Mouse (Mus musculus) liver, postnatal 0 days (tissue): ENCODE data around the gene Gm43191. TPM values are rescaled to one million over a fixed set of nuclear protein-coding genes. Genes with fewer than 3 reads are reported as not detected.
"Not testable (repeated sequence)": the region's sequence is repeated elsewhere in the genome, so short reads cannot be mapped to it uniquely, and the experiment has no call there.

Experiments used
- ATAC-seq: fragments of 200-750 bp; cut with Nextera tagmentation; 2 replicates; pipeline ENCODE4 v1.8.0; 2017; ENCODE audit warnings: mild to moderate bottlenecking, moderate library complexity
- DNase-seq: peaks from one replicate; pipeline ENCODE4 v3.0.0-alpha.2; 2016
- H3K27ac ChIP-seq: fragments of 300-500 bp; sonication (generic); 2 replicates; pipeline ENCODE4 v1.5.1; 2014; ENCODE audit warnings: antibody characterized with exemption, moderate library complexity, mild to moderate bottlenecking, low read depth
- H3K27me3 ChIP-seq: fragments of 300-500 bp; sonication (generic); 2 replicates; pipeline ENCODE4 v1.6.1; 2014; ENCODE audit warnings: low read length, control low read depth, mixed read lengths; ENCODE audit not compliant: insufficient read depth
- H3K36me3 ChIP-seq: fragments of 300-500 bp; sonication (generic); replicated peaks from 2 replicates; pipeline ENCODE4 v1.6.1; 2014; ENCODE audit warnings: mild to moderate bottlenecking, control low read depth, low read length, moderate library complexity, mixed read lengths; ENCODE audit not compliant: insufficient read depth
- H3K4me1 ChIP-seq: fragments of 300-500 bp; sonication (generic); 2 replicates; pipeline ENCODE4 v1.6.1; 2014; ENCODE audit warnings: antibody characterized with exemption, mild to moderate bottlenecking, control low read depth; ENCODE audit not compliant: insufficient read depth
- H3K4me2 ChIP-seq: fragments of 300-500 bp; sonication (generic); 2 replicates; pipeline ENCODE4 v1.6.1; 2014; ENCODE audit warnings: low read depth, mild to moderate bottlenecking, low read length, moderate library complexity, mixed read lengths
- H3K4me3 ChIP-seq: fragments of 300-500 bp; sonication (generic); 2 replicates; pipeline ENCODE4 v1.5.1; 2014; ENCODE audit warnings: low read depth, low read length
- H3K9ac ChIP-seq: fragments of 300-500 bp; sonication (generic); replicated peaks from 2 replicates; pipeline ENCODE4 v1.6.1; 2014; ENCODE audit warnings: mild to moderate bottlenecking, moderate library complexity
- H3K9me3 ChIP-seq: fragments of 300-500 bp; sonication (generic); 2 replicates; pipeline ENCODE4 v1.6.1; 2016; ENCODE audit warnings: mild to moderate bottlenecking, control low read depth, low read length, mixed read lengths
- CTCF ChIP-seq: sonication (generic); IDR thresholded peaks from 2 replicates; pipeline ENCODE4 v1.5.1; 2016; ENCODE audit warnings: antibody characterized with exemption, low read depth
- EP300 ChIP-seq: IDR thresholded peaks from 2 replicates; pipeline ENCODE4 v1.6.1; 2016; ENCODE audit warnings: antibody characterized with exemption, low read depth, mild to moderate bottlenecking
- WGBS: fragments of 180-500 bp; shearing (Covaris S2); extraction: QIAGEN DNeasy Blood & Tissue Kit; methylation state at CpG from one replicate; pipeline ENCODE4 v1.1.7; 2014; ENCODE audit not compliant: insufficient replicate concordance; 5-methylcytosine and 5-hydroxymethylcytosine counted together
- polyA plus RNA-seq: library from polyadenylated mRNA; unstranded; fragments of >200 nt; fragmentation: Nextera tagmentation; extraction: Ambion mirVana; gene quantifications from 2 replicates; pipeline ENCODE4 v1.2.1, GENCODE M21; 2015

Gm43191 gene
- polyA plus RNA-seq, 1 experiment from 2014 or later: not detected

- H3K27me3 ChIP-seq: no peaks in the 10 kb centered on the region
- no peak overlapping the region for H3K4me2 ChIP-seq
- no peak overlapping the region for H3K9ac ChIP-seq
- DNase-seq: no peak
- peaks cover 6% of the 10 kb centered on the region; the same call in 1 of the 2 replicates for H3K36me3 ChIP-seq
- TF ChIP-seq CTCF: no peak
- no peak for TF ChIP-seq EP300
- 75% methylated on average over 1 of the region's 1 CpGs for WGBS
- no peak overlapping the region for H3K27ac ChIP-seq
- ATAC-seq: no peak
- 0 out of 2 replicates have a peak, but pooled peaks cover 3% of the 10 kb centered on the region for H3K4me1 ChIP-seq
- H3K9me3 ChIP-seq: no peaks in the 10 kb centered on the region
- H3K4me3 ChIP-seq: no peak overlapping the region
Observed at GRCm38 (mm10) chr3:116702647-116703272, 21.7 kb upstream of the Gm43191 start.

DNA sequence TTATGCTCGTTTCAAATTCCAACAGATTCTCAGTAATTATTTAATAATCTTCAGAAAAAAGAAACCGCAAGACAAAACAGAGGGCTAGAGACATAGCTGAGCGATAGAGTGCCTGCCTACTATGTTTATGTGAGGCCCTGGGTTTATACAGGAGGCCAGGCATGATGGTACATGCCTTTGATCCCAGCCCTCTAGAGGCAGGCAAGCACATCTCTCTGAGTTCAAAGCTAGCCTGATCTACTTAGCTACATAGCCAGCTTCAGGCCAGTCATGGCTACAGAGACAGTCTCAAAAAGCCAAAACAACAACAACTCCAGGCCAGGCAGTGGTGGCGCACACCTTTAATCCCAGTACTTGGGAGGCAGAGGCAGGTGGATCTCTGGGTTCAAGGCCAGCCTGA is 20.5 kb upstream of the Gm43191 start:
- WGBS: 89% methylated on average over 4 of the region's 4 CpGs
- H3K4me1 ChIP-seq: 0 out of 2 replicates have a peak, but pooled peaks cover 3% of the 10 kb centered on the region
- no peaks in the 10 kb centered on the region for H3K27me3 ChIP-seq
- H3K27ac ChIP-seq: no peak overlapping the region
- no peak overlapping the region for H3K4me3 ChIP-seq
- H3K9me3 ChIP-seq: no peaks in the 10 kb centered on the region
- TF ChIP-seq EP300: no peak
- TF ChIP-seq CTCF: no peak
- peaks cover 2% of the 10 kb centered on the region; the same call in 1 of the 2 replicates for H3K36me3 ChIP-seq
- DNase-seq: no peak
- no peak overlapping the region for H3K4me2 ChIP-seq
- no peak overlapping the region for H3K9ac ChIP-seq
- ATAC-seq: no peak

- Histone ChIP-seq H3K4me3 (no peak overlapping the region), H3K9ac (no peak overlapping the region), H3K36me3 (peaks cover 3% of the 10 kb centered on the region; the same call in 1 of the 2 replicates), H3K4me1 (0 out of 2 replicates have a peak, but pooled peaks cover 6% of the 10 kb centered on the region), H3K4me2 (no peak overlapping the region), H3K9me3 (no peaks in the 10 kb centered on the region), H3K27ac (no peak overlapping the region), H3K27me3 (no peaks in the 10 kb centered on the region)
- DNase-seq (no peak), ATAC-seq (no peak)
- TF ChIP-seq CTCF (peak; percentile 24; the same call in 1 of the 2 replicates), EP300 (no peak)
- 63% methylated on average over 2 of the region's 2 CpGs for WGBS
Observed at GRCm38 (mm10) chr3:116698786-116699185, 17.7 kb upstream of the Gm43191 start.

GRCm38 (mm10) chr3:116695666-116695985 is 14.6 kb upstream of the Gm43191 start:
- H3K4me3 ChIP-seq: no peak overlapping the region

GRCm38 (mm10) chr3:116694955-116695665 is 14.1 kb upstream of the Gm43191 start:
- Histone ChIP-seq H3K4me2 (peak overlapping the region; percentile 56), H3K9ac (peak overlapping the region; percentile 50; the same call in 1 of the 2 replicates), H3K27ac (peak overlapping the region; percentile 82), H3K9me3 (no peaks in the 10 kb centered on the region), H3K4me3 (no peak overlapping the region), H3K36me3 (peaks cover 5% of the 10 kb centered on the region; the same call in 1 of the 2 replicates), H3K4me1 (peaks cover 8% of the 10 kb centered on the region; the same call in 1 of the 2 replicates), H3K27me3 (no peaks in the 10 kb centered on the region)
- peak; percentile 52 for ATAC-seq
- 61% methylated on average over 8 of the region's 8 CpGs for WGBS
- DNase-seq: no peak
- TF ChIP-seq CTCF: no peak
- TF ChIP-seq EP300: no peak

More at GRCm38 (mm10) chr3:116695666-116695985, 14.6 kb upstream of the Gm43191 start:
- Histone ChIP-seq H3K9ac (no peak overlapping the region), H3K9me3 (no peaks in the 10 kb centered on the region), H3K27me3 (no peaks in the 10 kb centered on the region), H3K27ac (no peak overlapping the region), H3K4me2 (peak overlapping the region; percentile 56), H3K4me1 (peaks cover 8% of the 10 kb centered on the region; the same call in 1 of the 2 replicates), H3K36me3 (peaks cover 5% of the 10 kb centered on the region; the same call in 1 of the 2 replicates)
- 61% methylated on average over 2 of the region's 2 CpGs for WGBS
- ATAC-seq (no peak), DNase-seq (no peak)
- no peak for TF ChIP-seq CTCF
- no peak for TF ChIP-seq EP300

DNA sequence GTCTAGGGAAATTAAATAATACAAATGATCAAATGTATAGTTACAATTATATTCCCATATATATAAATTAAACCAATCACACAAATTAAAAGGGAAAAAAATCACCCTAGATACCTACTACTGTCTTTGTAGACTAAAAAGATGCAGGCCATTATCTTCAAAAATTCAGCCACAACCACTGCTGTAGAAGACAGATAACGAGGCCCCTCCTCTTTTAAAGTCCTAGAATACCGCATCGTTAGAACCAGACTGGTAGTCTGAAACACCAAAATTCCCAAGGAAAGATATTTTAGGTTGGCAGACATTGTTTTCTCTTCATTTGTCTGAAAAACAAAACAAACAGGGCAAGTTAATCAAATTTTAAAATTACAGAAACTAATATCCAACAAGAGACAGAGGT is 13.3 kb upstream of the Gm43191 start:
- H3K4me3 ChIP-seq: no peak overlapping the region
- TF ChIP-seq EP300: peak; percentile 96
- TF ChIP-seq CTCF: no peak
- peaks cover 8% of the 10 kb centered on the region; the same call in 1 of the 2 replicates for H3K4me1 ChIP-seq
- no peaks in the 10 kb centered on the region for H3K9me3 ChIP-seq
- WGBS: 49% methylated on average over 3 of the region's 3 CpGs
- DNase-seq: peak; percentile 29
- peak; percentile 92 for ATAC-seq
- H3K36me3 ChIP-seq: peaks cover 5% of the 10 kb centered on the region; the same call in 1 of the 2 replicates
- peak overlapping the region; percentile 56 for H3K4me2 ChIP-seq
- no peaks in the 10 kb centered on the region for H3K27me3 ChIP-seq
- H3K9ac ChIP-seq: peak overlapping the region; percentile 26; the same call in 1 of the 2 replicates
- peak overlapping the region; percentile 82 for H3K27ac ChIP-seq

- not testable (repeated sequence) for H3K4me3 ChIP-seq, H3K9me3 ChIP-seq, ATAC-seq, H3K36me3 ChIP-seq, DNase-seq, H3K27me3 ChIP-seq, H3K27ac ChIP-seq, H3K4me2 ChIP-seq, H3K9ac ChIP-seq
- peaks cover 20% of the 10 kb centered on the region for H3K4me1 ChIP-seq
- WGBS: 86% methylated on average over 9 of the region's 9 CpGs
Observed at GRCm38 (mm10) chr3:116664281-116664680, 16.8 kb downstream of the Gm43191 start.
